Mouse (Mus musculus) T-cell, adult 66 days (primary cell): ENCODE measurements around the gene Pom121l2. TPM values are rescaled to one million over a fixed set of nuclear protein-coding genes. Genes with fewer than 3 reads are reported as not detected.

ENCODE experiments used
- total RNA-seq, 2 experiments: library from RNA; stranded (reverse); gene quantifications; 3 replicates in 1 of 2; 4 replicates in 1 of 2; pipeline ENCODE4 v1.2.4; 2023

Gene Pom121l2
- not detected for total RNA-seq

GRCm38 (mm10) chr13:21980981-21981802, at the start of gene Pom121l2:
Gene Pom121l2 (plus strand): TSS chr13:21981194.

GRCm38 (mm10) chr13:21944926-21945740, 35.9 kb upstream of the Pom121l2 start, which contains the start of gene Zfp184:
Gene Zfp184 (plus strand): TSS chr13:21945094.

GRCm38 (mm10) chr13:22009642-22010041, 28.6 kb downstream of the Pom121l2 start, which contains the start of gene Prss16:
Gene Prss16 (minus strand): TSS chr13:22009742.

GRCm38 (mm10) chr13:22035267-22036148, 54.5 kb downstream of the Pom121l2 start, which contains the start of the genes Hist1h2ah and Hist1h2bk:
Gene Hist1h2ah (minus strand): TSS chr13:22035568.
Gene Hist1h2bk (plus strand): TSS chr13:22035870.

Other genes starting within 250 kb of the Pom121l2 start
- 10 to 100 TPM in 1 of 2 experiments, 1 to 10 TPM in 1; 9.9 to 32.0 TPM for gene Hist1h4j, start 246.1 kb upstream of the Pom121l2 start, total RNA-seq
- 100 to 1,000 TPM; 339 to 539 TPM for gene Hist1h4k, start 230.7 kb upstream of the Pom121l2 start, total RNA-seq
- 10 to 100 TPM; 34.6 to 52.1 TPM for gene Hist1h2ak, start 227.4 kb upstream of the Pom121l2 start, total RNA-seq
- gene Hist1h2bn, start 227.1 kb upstream of the Pom121l2 start, total RNA-seq: 100 to 1,000 TPM in 1 of 2 experiments, 10 to 100 TPM in 1; 62.8 to 108 TPM
- gene Hist1h1b, start 200.6 kb upstream of the Pom121l2 start, total RNA-seq: 10 to 100 TPM; 20.5 to 68.4 TPM
- gene Hist1h3i, start 197.8 kb upstream of the Pom121l2 start, total RNA-seq: 100 to 1,000 TPM in 1 of 2 experiments, 10 to 100 TPM in 1; 89.3 to 207 TPM
- 10 to 100 TPM in 1 of 2 experiments, 1 to 10 TPM in 1; 8.2 to 18.6 TPM for gene Hist1h2an, start 194.0 kb upstream of the Pom121l2 start, total RNA-seq
- 10 to 100 TPM; 22.1 to 55.1 TPM for gene Hist1h2bp, start 193.7 kb upstream of the Pom121l2 start, total RNA-seq
- gene Hist1h2bq, start 171.0 kb upstream of the Pom121l2 start, total RNA-seq: 100 to 1,000 TPM in 1 of 2 experiments, 10 to 100 TPM in 1; 85.1 to 138 TPM
- 100 to 1,000 TPM; 104 to 232 TPM for gene Hist1h2ao, start 170.7 kb upstream of the Pom121l2 start, total RNA-seq
- 100 to 1,000 TPM; 266 to 341 TPM for gene Hist1h4m, start 169.4 kb upstream of the Pom121l2 start, total RNA-seq
- 100 to 1,000 TPM in 1 of 2 experiments, 10 to 100 TPM in 1; 17.4 to 191 TPM for gene Hist1h4n, start 149.0 kb upstream of the Pom121l2 start, total RNA-seq
- gene Hist1h2ap, start 147.7 kb upstream of the Pom121l2 start, total RNA-seq: 10 to 100 TPM; 52.5 to 94.4 TPM
- 100 to 1,000 TPM in 1 of 2 experiments, 10 to 100 TPM in 1; 85.9 to 136 TPM for gene Hist1h2br, start 147.5 kb upstream of the Pom121l2 start, total RNA-seq
- under 1 TPM; 0.36 to 0.67 TPM for gene Zfp184, start 36.1 kb upstream of the Pom121l2 start, total RNA-seq
- gene Prss16, start 28.5 kb downstream of the Pom121l2 start, total RNA-seq: under 1 TPM in 1 of 2 experiments, not detected in 1; 0.93 TPM
- 10 to 100 TPM in 1 of 2 experiments, 1 to 10 TPM in 1; 9.5 to 83.4 TPM for gene Hist1h2ah, start 54.4 kb downstream of the Pom121l2 start, total RNA-seq
- 100 to 1,000 TPM in 1 of 2 experiments, 10 to 100 TPM in 1; 47.4 to 137 TPM for gene Hist1h2bk, start 54.7 kb downstream of the Pom121l2 start, total RNA-seq
- gene Hist1h4i, start 60.2 kb downstream of the Pom121l2 start, total RNA-seq: 100 to 1,000 TPM in 1 of 2 experiments, 10 to 100 TPM in 1; 55.8 to 104 TPM
- 100 to 1,000 TPM in 1 of 2 experiments, 10 to 100 TPM in 1; 44.9 to 107 TPM for gene Hist1h2ag, start 61.8 kb downstream of the Pom121l2 start, total RNA-seq
- gene Hist1h2bj, start 62.0 kb downstream of the Pom121l2 start, total RNA-seq: 10 to 100 TPM; 39.1 to 88.2 TPM
- gene Vmn1r188, start 103.2 kb downstream of the Pom121l2 start, total RNA-seq: not detected
- not detected for gene Vmn1r189, start 124.6 kb downstream of the Pom121l2 start, total RNA-seq
- not detected for gene Vmn1r191, start 202.8 kb downstream of the Pom121l2 start, total RNA-seq
- gene Vmn1r192, start 209.9 kb downstream of the Pom121l2 start, total RNA-seq: not detected
- gene Vmn1r193, start 242.0 kb downstream of the Pom121l2 start, total RNA-seq: not detected